Mouse (Mus musculus) right cerebral cortex, postnatal 4 days (tissue): Measurements from ENCODE around the gene Serp2.

Source experiments
- DNase-seq: peaks from one replicate; pipeline ENCODE4 v3.0.0-alpha.2; 2022

The Serp2 gene

DNA sequence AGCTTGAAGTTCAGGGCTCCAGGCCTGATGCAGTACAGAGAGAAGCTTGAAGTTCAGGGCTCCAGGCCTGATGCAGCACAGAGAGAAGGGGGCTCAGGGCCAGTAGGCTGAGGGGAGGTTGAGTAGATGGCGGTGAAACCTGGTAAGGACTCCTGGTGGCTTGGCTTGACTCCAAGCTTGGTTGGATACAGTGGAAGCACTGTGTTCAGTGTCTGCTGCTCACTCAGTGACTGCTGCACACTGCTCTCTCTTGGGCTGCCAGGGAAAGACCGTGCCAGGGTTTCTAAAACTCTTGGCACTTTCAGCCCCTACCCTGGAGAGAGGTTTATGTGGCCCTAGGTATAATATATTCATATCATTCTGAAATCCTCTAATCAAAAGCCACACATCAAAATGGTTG, 67.6 kb downstream of the Serp2 start:
- no peak for DNase-seq

DNA sequence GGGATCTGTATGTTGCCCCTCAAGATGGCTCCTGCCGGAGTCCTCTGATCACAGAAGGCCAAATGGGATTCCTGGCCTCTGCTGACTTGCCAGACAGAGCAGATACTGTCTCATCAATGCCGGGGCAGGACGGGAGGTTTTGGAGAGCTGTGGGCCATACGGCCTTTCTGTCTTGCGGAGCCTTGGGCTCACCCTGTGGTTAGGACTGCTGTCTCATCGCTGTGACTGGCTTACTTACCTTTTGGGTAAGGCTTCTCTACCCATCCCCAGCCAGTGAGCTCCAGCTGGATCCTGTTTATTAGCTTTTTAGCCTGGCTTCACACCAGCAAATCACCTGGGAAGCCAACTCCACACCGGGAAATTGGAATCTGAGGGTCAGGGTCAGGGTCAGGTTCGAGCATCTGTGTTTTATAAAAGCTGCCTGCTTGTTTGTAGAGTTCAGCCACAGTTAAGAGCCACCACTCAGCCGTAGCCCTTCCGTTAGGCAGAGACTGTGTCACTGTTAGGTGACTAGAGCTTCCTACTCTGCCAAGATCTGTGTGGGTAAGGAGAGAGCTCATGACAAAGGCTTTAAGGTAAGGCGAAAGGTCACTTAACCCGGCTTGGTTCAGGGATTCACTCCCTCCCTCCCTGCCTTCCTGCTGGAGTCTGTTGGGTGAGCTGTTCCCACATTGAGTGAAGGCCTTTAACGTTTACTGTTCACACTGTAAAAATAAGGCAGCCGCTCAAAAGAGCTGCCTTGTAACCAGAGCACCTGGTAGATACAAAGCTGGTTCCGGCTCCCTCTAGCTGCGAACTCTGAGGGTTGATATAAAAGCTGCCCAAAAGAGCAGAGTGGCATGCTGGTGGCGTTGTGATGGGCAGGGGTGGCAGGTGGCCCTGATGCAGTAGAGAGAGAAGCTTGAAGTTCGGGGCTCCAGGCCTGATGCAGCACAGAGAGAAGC, 68.3 kb downstream of the Serp2 start:
- DNase-seq = no peak

DNA sequence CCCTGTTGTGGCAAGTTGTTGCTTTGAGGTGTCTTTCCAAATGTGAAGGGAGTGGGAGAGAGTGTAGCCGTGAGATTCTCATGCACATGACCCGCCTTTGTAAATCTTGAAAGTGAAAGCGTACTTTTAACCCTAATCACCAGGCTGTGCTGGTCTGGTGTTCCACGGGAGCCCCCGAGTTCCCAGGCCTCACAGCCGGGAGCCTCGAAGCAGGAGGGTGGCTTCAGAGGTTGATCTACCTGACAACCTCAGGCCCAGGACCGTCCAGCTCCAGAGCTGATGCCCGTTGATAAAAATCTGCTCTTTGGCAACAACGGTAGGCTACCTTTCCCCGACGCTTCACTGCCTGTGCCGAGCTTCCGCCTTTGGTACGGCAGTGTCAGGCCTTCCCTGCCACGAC, 69.1 kb downstream of the Serp2 start:
- no peak for DNase-seq

DNA sequence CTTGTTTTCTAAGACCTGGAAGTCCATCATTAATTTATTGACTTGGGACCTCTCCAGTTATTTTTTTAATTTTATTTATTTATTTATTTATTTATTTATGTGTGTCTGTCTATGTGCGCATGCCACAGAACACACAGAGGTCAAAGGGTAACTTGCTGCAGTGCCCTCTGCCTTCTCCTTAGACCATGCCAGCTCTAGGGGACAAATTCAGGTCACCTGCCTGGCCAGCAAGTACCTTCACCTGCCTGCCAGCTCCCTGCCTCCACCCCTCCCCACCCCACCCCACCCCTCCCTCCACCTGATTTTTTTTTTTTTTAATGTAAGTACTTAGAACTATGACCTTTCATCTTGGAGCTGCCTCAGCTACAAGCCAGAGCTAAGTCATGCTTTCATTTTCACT, 73.0 kb downstream of the Serp2 start:
- no peak for DNase-seq
